Mouse (Mus musculus) kidney, postnatal 0 days (tissue): ENCODE results near the gene Nr2c1. TPM values are rescaled to one million over a fixed set of nuclear protein-coding genes. Genes with fewer than 3 reads are reported as not detected.

Experiments used
- ATAC-seq: fragments of 200-750 bp; cut with Nextera tagmentation; replicated peaks from 2 replicates; pipeline ENCODE4 v1.8.0; 2017; ENCODE audit warnings: low read depth, moderate number of reproducible peaks, moderate TSS enrichment, moderate library complexity; ENCODE audit not compliant: low FRiP score
- DNase-seq: peaks from one replicate; pipeline ENCODE4 v3.0.0-alpha.2; 2016; ENCODE audit warnings: low spot score
- H3K27ac ChIP-seq: fragments of 300-500 bp; sonication (generic); 2 replicates; pipeline ENCODE4 v1.5.1; 2014; ENCODE audit warnings: mild to moderate bottlenecking
- H3K27me3 ChIP-seq: fragments of 300-500 bp; sonication (generic); 2 replicates; pipeline ENCODE4 v1.6.1; 2014; ENCODE audit warnings: low read length, mixed read lengths; ENCODE audit not compliant: insufficient read depth
- H3K36me3 ChIP-seq: fragments of 300-500 bp; sonication (generic); 2 replicates; pipeline ENCODE4 v1.6.1; 2014; ENCODE audit warnings: low read length, mixed read lengths; ENCODE audit not compliant: insufficient read depth
- H3K4me1 ChIP-seq: fragments of 300-500 bp; sonication (generic); replicated peaks from 2 replicates; pipeline ENCODE4 v1.6.1; 2014; ENCODE audit warnings: antibody characterized with exemption, low read length, mixed read lengths; ENCODE audit not compliant: insufficient read depth
- H3K4me2 ChIP-seq: fragments of 300-500 bp; sonication (generic); 2 replicates; pipeline ENCODE4 v1.6.1; 2014; ENCODE audit warnings: mild to moderate bottlenecking, low read length, moderate library complexity, mixed read lengths
- H3K4me3 ChIP-seq: fragments of 300-500 bp; sonication (generic); replicated peaks from 2 replicates; pipeline ENCODE4 v1.5.1; 2014; ENCODE audit warnings: low read depth, low read length
- H3K9ac ChIP-seq: fragments of 300-500 bp; sonication (generic); 2 replicates; pipeline ENCODE4 v1.6.1; 2014; ENCODE audit warnings: low read depth, low read length
- H3K9me3 ChIP-seq: fragments of 300-500 bp; sonication (generic); replicated peaks from 2 replicates; pipeline ENCODE4 v1.6.1; 2016; ENCODE audit warnings: low read length, inconsistent platforms, mixed read lengths
- CTCF ChIP-seq: IDR thresholded peaks from 2 replicates; pipeline ENCODE4 v1.5.1; 2016; ENCODE audit warnings: antibody characterized with exemption, low read depth, mild to moderate bottlenecking, moderate library complexity
- WGBS: fragments of 180-500 bp; shearing (Covaris S2); extraction: QIAGEN DNeasy Blood & Tissue Kit; methylation state at CpG from one replicate; pipeline ENCODE4 v1.1.7; 2014; 5-methylcytosine and 5-hydroxymethylcytosine counted together
- polyA plus RNA-seq: library from polyadenylated mRNA; unstranded; fragments of >200 nt; fragmentation: Nextera tagmentation; extraction: Ambion mirVana; gene quantifications from 2 replicates; pipeline ENCODE4 v1.2.1, GENCODE M21; 2015

Nr2c1 gene
- polyA plus RNA-seq, 1 experiment from 2014 or later, result 5.7 TPM

DNA sequence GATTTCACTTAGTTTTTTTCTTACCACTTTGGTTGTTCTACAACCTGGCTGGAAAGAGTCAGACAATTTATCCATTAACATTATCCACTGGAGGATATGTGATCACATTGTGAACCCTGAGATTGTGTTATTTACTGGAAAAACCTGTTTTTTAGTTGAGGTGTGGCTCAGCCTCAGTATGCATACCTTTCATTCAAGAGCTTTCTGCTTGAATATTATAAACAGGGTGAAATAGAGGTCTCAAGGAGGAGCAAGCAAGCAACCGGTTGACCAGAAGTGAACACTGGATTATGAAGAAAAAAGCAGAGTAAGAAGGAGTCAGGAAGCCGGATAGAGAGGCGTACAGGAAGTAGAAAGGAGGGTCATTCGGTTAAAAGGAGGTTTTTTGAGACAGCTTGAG lies 3.7 kb downstream of the Nr2c1 start:
- peaks cover 7% of the 10 kb centered on the region for H3K4me1 ChIP-seq
- no peaks in the 10 kb centered on the region for H3K9me3 ChIP-seq
- 67% methylated on average over 4 of the region's 4 CpGs for WGBS
- H3K36me3 ChIP-seq, result no peaks in the 10 kb centered on the region
- H3K4me3 ChIP-seq, result no peak overlapping the region
- no peaks in the 10 kb centered on the region for H3K27me3 ChIP-seq
- peak; percentile 32 for DNase-seq
- TF ChIP-seq CTCF, result no peak
- no peak overlapping the region for H3K9ac ChIP-seq
- H3K4me2 ChIP-seq, result no peak overlapping the region
- no peak overlapping the region for H3K27ac ChIP-seq
- no peak for ATAC-seq

DNA sequence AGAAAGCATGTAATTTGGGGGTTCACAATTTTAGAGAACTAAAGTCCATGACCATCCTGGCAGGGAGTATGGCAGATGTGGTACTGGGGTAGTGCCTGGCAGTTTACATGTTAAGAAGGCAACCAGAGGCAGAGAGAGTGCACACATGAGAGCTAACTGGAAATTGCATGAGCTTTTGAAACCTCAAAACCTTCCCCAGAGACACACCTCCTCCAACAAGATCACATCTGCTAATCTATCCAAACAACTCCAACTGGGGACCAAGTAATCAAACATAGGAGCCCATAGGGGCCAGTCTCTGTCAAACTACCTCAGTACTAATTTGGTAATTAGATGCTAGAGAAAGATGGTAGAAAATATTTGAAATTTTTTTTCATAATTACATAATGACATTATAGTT lies 6.0 kb downstream of the Nr2c1 start:
- no peak for TF ChIP-seq CTCF
- H3K36me3 ChIP-seq, result peaks cover 4% of the 10 kb centered on the region; the same call in 1 of the 2 replicates
- no peak overlapping the region for H3K9ac ChIP-seq
- no peaks in the 10 kb centered on the region for H3K9me3 ChIP-seq
- H3K4me1 ChIP-seq, result peaks cover 7% of the 10 kb centered on the region
- no peak overlapping the region for H3K4me3 ChIP-seq
- no peak for ATAC-seq
- H3K4me2 ChIP-seq, result no peak overlapping the region
- no peak overlapping the region for H3K27ac ChIP-seq
- H3K27me3 ChIP-seq, result no peaks in the 10 kb centered on the region
- DNase-seq, result no peak

DNA sequence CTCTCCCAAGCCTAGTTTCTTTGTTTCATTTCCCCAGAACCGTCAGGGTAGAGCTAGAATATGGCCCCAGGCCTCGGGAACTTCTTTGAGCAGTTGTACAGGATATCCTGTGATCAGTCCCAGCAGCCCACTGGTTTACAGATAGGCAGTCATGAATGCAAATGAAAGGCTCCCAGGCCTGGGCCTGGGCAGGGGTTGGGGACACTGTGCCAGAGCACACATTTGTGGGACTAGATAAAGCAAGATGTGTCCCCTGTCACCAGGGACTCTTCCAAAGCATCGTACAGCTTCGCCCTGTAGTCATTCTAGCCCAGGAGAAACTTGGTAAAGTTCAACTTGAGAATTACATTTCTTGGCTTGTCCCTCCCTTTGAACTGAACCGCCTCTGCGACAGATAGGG lies 11.1 kb downstream of the Nr2c1 start:
- WGBS, result 84% methylated on average over 6 of the region's 6 CpGs
- no peak for TF ChIP-seq CTCF
- DNase-seq (no peak), ATAC-seq (no peak)
- Histone ChIP-seq H3K36me3 (peaks cover 27% of the 10 kb centered on the region), H3K9ac (no peak overlapping the region), H3K4me2 (no peak overlapping the region), H3K27ac (no peak overlapping the region), H3K27me3 (no peaks in the 10 kb centered on the region), H3K9me3 (no peaks in the 10 kb centered on the region), H3K4me3 (no peak overlapping the region), H3K4me1 (no peaks in the 10 kb centered on the region)

DNA sequence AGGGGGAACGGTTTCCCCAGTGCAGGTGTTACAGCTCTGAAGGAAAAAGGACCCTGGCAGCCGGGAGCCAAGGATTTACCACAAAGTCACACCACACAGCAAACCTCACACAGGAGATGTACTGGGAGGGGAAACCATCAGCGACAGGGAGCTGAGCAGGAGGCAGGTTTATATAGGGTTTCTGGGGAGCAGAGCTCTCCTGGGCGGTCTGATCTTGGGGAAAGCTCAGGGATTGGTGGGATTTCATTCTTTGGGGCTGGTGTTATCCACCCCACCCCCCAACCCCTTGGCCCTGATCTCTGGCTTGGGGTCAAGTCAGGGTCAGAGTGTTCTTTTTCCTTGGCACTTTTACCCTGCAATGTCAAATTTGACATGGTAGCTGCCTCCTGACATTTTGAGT lies 11.6 kb downstream of the Nr2c1 start:
- ATAC-seq (no peak), DNase-seq (no peak)
- Histone ChIP-seq H3K27me3 (no peaks in the 10 kb centered on the region), H3K9me3 (no peaks in the 10 kb centered on the region), H3K4me1 (no peaks in the 10 kb centered on the region), H3K4me2 (no peak overlapping the region), H3K4me3 (no peak overlapping the region), H3K9ac (no peak overlapping the region), H3K27ac (no peak overlapping the region), H3K36me3 (peaks cover 31% of the 10 kb centered on the region)
- 91% methylated on average over 4 of the region's 4 CpGs for WGBS
- TF ChIP-seq CTCF, result no peak

DNA sequence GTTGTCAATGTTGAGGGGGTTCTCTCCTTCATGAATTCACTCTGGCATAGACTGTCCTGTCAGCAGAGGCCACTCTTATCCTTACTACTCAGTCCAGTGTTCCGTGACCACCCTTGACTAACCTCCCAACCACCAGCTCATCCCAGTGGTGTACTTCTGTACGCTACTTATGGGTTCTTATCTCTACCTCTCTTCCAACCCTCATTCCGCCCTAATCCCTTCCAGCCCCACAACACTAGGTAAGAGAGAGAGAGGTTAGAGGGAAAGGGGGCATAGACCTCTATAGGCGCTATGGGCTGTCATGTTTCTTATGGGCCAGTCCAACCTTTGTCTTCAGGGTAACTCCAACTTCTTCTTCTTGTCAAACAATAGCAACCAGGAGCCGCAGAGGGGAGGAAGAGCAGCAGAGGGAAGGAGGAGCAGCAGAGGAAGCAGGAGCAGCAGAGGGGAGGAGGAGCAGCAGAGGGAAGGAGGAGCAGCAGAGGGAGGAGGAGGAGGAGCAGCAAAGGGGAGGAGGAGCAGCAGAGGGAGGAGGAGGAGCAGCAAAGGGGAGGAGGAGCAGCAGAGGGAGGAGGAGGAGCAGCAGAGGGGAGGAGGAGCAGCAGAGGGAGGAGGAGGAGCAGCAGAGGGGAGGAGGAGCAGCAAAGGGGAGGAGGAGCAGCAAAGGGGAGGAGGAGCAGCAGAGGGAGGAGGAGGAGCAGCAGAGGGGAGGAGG lies 13.4 kb downstream of the Nr2c1 start:
- WGBS, result 90% methylated on average over 5 of the region's 5 CpGs

DNA sequence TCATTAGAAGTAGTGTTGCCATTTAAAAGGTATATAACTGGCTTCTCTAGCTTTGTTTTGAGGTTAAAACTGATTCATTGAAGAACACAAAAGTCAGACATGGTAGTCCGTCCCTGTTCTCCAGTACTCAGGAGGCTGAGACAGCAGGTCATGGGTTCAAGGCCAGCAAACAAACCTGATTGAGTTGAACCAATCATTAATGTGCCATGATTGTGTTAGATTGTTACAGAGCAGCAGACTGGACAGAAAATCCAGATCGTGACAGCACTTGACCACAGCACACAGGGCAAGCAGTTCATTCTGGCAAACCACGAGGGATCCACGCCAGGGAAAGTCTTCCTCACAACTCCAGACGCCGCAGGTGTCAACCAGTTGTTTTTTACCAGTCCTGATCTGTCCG lies 14.2 kb downstream of the Nr2c1 start:
- 94% methylated on average over 7 of the region's 7 CpGs for WGBS
- H3K4me1 ChIP-seq, result no peaks in the 10 kb centered on the region
- no peak overlapping the region for H3K4me2 ChIP-seq
- H3K9ac ChIP-seq, result no peak overlapping the region
- DNase-seq (no peak), ATAC-seq (no peak)
- no peak overlapping the region for H3K4me3 ChIP-seq
- TF ChIP-seq CTCF, result no peak
- H3K9me3 ChIP-seq, result no peaks in the 10 kb centered on the region
- H3K27ac ChIP-seq, result no peak overlapping the region
- peaks cover 45% of the 10 kb centered on the region for H3K36me3 ChIP-seq
- no peaks in the 10 kb centered on the region for H3K27me3 ChIP-seq

More for the DNA sequence above, 13.4 kb downstream of the Nr2c1 start:
- ATAC-seq, result no peak
- H3K27ac ChIP-seq, result no peak overlapping the region
- no peak overlapping the region for H3K9ac ChIP-seq
- H3K27me3 ChIP-seq, result no peaks in the 10 kb centered on the region
- H3K4me3 ChIP-seq, result no peak overlapping the region
- peaks cover 41% of the 10 kb centered on the region for H3K36me3 ChIP-seq
- TF ChIP-seq CTCF, result no peak
- DNase-seq, result no peak
- no peak overlapping the region for H3K4me2 ChIP-seq
- no peaks in the 10 kb centered on the region for H3K9me3 ChIP-seq
- no peaks in the 10 kb centered on the region for H3K4me1 ChIP-seq
